Mouse (Mus musculus) heart, embryonic 14.5 days (tissue): Measurements from ENCODE around the gene Lsm14b. TPM values are rescaled to one million over a fixed set of nuclear protein-coding genes. Genes with fewer than 3 reads are reported as not detected.

Experiments used
- ATAC-seq: fragments of 200-750 bp; cut with Nextera tagmentation; 2 replicates; pipeline ENCODE4 v1.8.0; 2017; ENCODE audit warnings: low read depth, moderate TSS enrichment; ENCODE audit not compliant: insufficient number of reproducible peaks, insufficient read depth, low FRiP score
- H3K27ac ChIP-seq, 2 experiments: fragments of 200-500 bp in 1 of 2; fragments of 300-500 bp in 1 of 2; sonication (generic) in 1 of 2; replicated peaks in 1 of 2; 2 replicates each; pipeline ENCODE4 v1.5.1; 2012 to 2014; ENCODE audit warnings: low read depth in 2 of 2, low read length in 2 of 2, control low read depth in 1 of 2, mild to moderate bottlenecking in 1 of 2, mixed read lengths in 1 of 2; ENCODE audit not compliant: control insufficient read depth in 1 of 2, insufficient read depth in 1 of 2
- H3K27me3 ChIP-seq: fragments of 300-500 bp; sonication (generic); 2 replicates; pipeline ENCODE4 v1.6.1; 2014; ENCODE audit warnings: mild to moderate bottlenecking, low read length, control low read depth; ENCODE audit not compliant: control insufficient read depth, insufficient read depth
- H3K36me3 ChIP-seq: fragments of 300-500 bp; sonication (generic); 2 replicates; pipeline ENCODE4 v1.6.1; 2014; ENCODE audit warnings: mild to moderate bottlenecking, control low read depth, low read length, mixed read lengths; ENCODE audit not compliant: control insufficient read depth, insufficient read depth
- H3K4me1 ChIP-seq, 2 experiments: fragments of 200-500 bp in 1 of 2; fragments of 300-500 bp in 1 of 2; sonication (generic) in 1 of 2; 2 replicates each; pipeline ENCODE4 v1.6.1; 2012 to 2014; ENCODE audit warnings: low read length in 2 of 2, control low read depth in 1 of 2, mixed read lengths in 1 of 2; ENCODE audit not compliant: control insufficient read depth in 2 of 2, insufficient read depth in 2 of 2
- H3K4me2 ChIP-seq: fragments of 300-500 bp; sonication (generic); 2 replicates; pipeline ENCODE4 v1.6.1; 2014; ENCODE audit warnings: mild to moderate bottlenecking, low read length
- H3K4me3 ChIP-seq, 2 experiments: fragments of 200-500 bp in 1 of 2; fragments of 300-500 bp in 1 of 2; sonication (generic) in 1 of 2; 2 replicates each; pipeline ENCODE4 v1.5.1; 2012 to 2014; ENCODE audit warnings: low read length in 2 of 2, mild to moderate bottlenecking in 2 of 2, control low read depth in 1 of 2, low read depth in 1 of 2, moderate library complexity in 1 of 2; ENCODE audit not compliant: control insufficient read depth in 1 of 2, insufficient read depth in 1 of 2
- H3K9ac ChIP-seq: fragments of 300-500 bp; sonication (generic); 2 replicates; pipeline ENCODE4 v1.6.1; 2014; ENCODE audit warnings: mild to moderate bottlenecking, low read length
- H3K9me3 ChIP-seq: fragments of 300-500 bp; sonication (generic); 2 replicates; pipeline ENCODE4 v1.6.1; 2016; ENCODE audit warnings: low read length, control low read depth; ENCODE audit not compliant: control insufficient read depth
- WGBS: fragments of 180-500 bp; shearing (Covaris S2); extraction: QIAGEN DNeasy Blood & Tissue Kit; methylation state at CpG from one replicate; pipeline ENCODE4 v1.1.7; 2014; 5-methylcytosine and 5-hydroxymethylcytosine counted together
- polyA plus RNA-seq: library from polyadenylated mRNA; unstranded; fragments of >200 nt; fragmentation: Nextera tagmentation; extraction: Ambion mirVana; gene quantifications from 2 replicates; pipeline ENCODE4 v1.2.1, GENCODE M21; 2014

Lsm14b gene
- polyA plus RNA-seq: 4.8 and 5.3 TPM in 2 replicates

- no peaks in the 10 kb centered on the region for H3K9me3 ChIP-seq
- H3K27me3 ChIP-seq: peaks cover 10% of the 10 kb centered on the region; the same call in 1 of the 2 replicates
- peak; percentile 95 for ATAC-seq
- H3K36me3 ChIP-seq: peaks cover 25% of the 10 kb centered on the region
- peaks cover 29 to 47% of the 10 kb centered on the region in 2 experiments for H3K4me1 ChIP-seq
- H3K27ac ChIP-seq: peak within 1 kb of the TSS; percentile 74 to 92
- peak within 1 kb of the TSS; percentile 96 for H3K9ac ChIP-seq
- under 1% methylated on average over 65 of the region's 80 CpGs for WGBS
- H3K4me3 ChIP-seq: peak within 1 kb of the TSS; percentile 92 to 96
- peak within 1 kb of the TSS; percentile 91 for H3K4me2 ChIP-seq
Measured at GRCm38 (mm10) chr2:180024401-180025098, at the start of gene Lsm14b. Gene Lsm14b (plus strand): TSS chr2:180024987.

DNA sequence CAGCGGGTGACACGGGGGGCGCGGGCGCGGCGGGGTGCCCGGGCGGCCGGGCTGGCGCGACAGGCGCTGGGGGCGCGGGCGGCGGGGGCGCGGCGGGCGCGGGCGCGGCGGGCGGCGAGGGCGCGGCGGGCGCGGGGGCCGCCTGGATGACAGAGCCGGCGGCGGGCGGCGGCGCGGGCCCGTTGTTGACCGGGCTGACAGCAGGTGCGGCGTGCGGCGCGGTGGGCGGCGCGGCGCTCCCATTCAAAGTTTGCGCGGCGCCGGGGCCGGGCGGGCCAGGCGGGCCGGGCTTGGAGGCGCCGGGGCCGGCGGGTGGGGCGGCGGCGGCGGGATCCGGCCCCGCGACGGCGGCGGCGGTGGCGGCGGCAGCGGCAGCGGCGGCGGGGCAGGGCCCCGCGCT is 48.9 kb upstream of the Lsm14b start:
- no peaks in the 10 kb centered on the region for H3K27me3 ChIP-seq
- H3K4me1 ChIP-seq: peaks cover 27 to 63% of the 10 kb centered on the region in 2 experiments
- H3K36me3 ChIP-seq: no peaks in the 10 kb centered on the region
- H3K27ac ChIP-seq: peak overlapping the region in 1 of 2 experiments; percentile 94; a peak in 2 of 4 replicates
- peak overlapping the region; percentile 67 to 82 for H3K4me3 ChIP-seq
- no peaks in the 10 kb centered on the region for H3K9me3 ChIP-seq
- WGBS: 0% methylated on average over 21 of the region's 82 CpGs
- H3K9ac ChIP-seq: peak overlapping the region; percentile 97
- no peak for ATAC-seq
- H3K4me2 ChIP-seq: peak overlapping the region; percentile 99

DNA sequence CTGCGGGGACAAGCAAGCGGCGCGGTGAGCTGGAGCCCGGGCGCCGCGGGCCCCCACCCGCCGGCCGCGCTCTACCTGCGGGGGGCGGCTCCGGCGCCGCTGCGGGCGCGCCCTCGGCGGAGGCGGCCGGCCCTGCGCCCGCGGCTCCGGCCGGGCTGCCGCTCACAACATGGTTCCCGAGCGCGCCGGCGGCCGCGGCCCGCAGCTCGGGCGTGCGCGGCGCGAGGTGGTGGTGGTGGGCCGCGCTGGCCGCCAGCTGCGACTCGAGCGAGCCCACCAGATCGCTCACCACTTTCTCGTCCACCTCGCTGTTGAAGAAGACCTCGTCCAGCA is 48.5 kb upstream of the Lsm14b start:
- H3K27ac ChIP-seq: peak overlapping the region; percentile 52 to 94; a peak in 3 of 4 replicates
- peak overlapping the region; percentile 63 to 82 for H3K4me3 ChIP-seq
- ATAC-seq: peak; percentile 19; the same call in 1 of the 2 replicates
- 0% methylated on average over 17 of the region's 54 CpGs for WGBS
- H3K27me3 ChIP-seq: no peaks in the 10 kb centered on the region
- no peaks in the 10 kb centered on the region for H3K36me3 ChIP-seq
- H3K4me2 ChIP-seq: peak overlapping the region; percentile 99
- H3K4me1 ChIP-seq: peaks cover 27 to 60% of the 10 kb centered on the region in 2 experiments
- H3K9ac ChIP-seq: peak overlapping the region; percentile 97
- no peaks in the 10 kb centered on the region for H3K9me3 ChIP-seq

GRCm38 (mm10) chr2:179976628-179977343 is 48.0 kb upstream of the Lsm14b start, which contains the start of gene Taf4:
Gene Taf4 (minus strand): TSS chr2:179976646.
- H3K27me3 ChIP-seq: no peaks in the 10 kb centered on the region
- H3K9ac ChIP-seq: peak within 1 kb of the TSS; percentile 97
- ATAC-seq: peak; percentile 90
- H3K4me2 ChIP-seq: peak within 1 kb of the TSS; percentile 99
- peak within 1 kb of the TSS; percentile 82 to 87 for H3K4me3 ChIP-seq
- under 1% methylated on average over 71 of the region's 84 CpGs for WGBS
- peaks cover 26 to 55% of the 10 kb centered on the region in 2 experiments for H3K4me1 ChIP-seq
- peak within 1 kb of the TSS; percentile 91 to 94 for H3K27ac ChIP-seq
- no peaks in the 10 kb centered on the region for H3K9me3 ChIP-seq
- no peaks in the 10 kb centered on the region for H3K36me3 ChIP-seq

DNA sequence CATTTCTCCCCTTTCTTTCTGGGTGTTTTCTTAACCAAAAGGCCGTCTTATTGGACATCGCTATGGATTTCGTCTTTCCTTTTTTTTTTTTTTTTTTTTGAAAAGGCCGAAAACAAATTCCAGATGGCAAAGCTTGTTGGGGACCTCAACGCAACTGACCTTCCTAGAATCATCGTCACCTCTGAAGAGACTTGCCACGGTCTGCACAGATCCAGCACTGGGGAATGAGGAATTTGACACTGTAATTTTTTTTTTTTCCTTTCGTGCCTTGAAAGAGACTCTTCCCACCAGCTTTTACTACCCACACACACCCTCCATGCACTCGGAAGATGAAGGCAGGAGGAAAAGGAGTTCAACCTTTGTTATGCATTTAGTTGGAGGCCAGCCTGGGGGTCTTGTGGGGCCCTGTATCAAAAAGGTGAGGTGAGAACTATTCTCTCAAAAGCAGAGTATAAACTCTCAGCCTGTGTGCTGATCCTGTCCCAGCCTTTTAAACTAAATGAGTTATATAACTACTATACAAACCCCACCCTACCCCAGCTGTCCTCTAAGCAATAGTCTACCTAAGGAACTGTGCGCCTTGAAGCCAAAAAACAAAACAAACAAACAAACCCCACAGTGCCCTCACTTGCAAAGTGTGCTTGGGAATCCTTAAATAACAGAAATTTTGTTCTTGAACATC is 47.3 kb upstream of the Lsm14b start:
- peak overlapping the region; percentile 99 for H3K4me2 ChIP-seq
- ATAC-seq: no peak
- H3K27me3 ChIP-seq: no peaks in the 10 kb centered on the region
- peak overlapping the region; percentile 91 to 94 for H3K27ac ChIP-seq
- H3K36me3 ChIP-seq: no peaks in the 10 kb centered on the region
- peak overlapping the region; percentile 82 to 87 for H3K4me3 ChIP-seq
- H3K9me3 ChIP-seq: no peaks in the 10 kb centered on the region
- peak overlapping the region; percentile 97 for H3K9ac ChIP-seq
- H3K4me1 ChIP-seq: peaks cover 21 to 48% of the 10 kb centered on the region in 2 experiments
- WGBS: 11% methylated on average over 10 of the region's 10 CpGs

DNA sequence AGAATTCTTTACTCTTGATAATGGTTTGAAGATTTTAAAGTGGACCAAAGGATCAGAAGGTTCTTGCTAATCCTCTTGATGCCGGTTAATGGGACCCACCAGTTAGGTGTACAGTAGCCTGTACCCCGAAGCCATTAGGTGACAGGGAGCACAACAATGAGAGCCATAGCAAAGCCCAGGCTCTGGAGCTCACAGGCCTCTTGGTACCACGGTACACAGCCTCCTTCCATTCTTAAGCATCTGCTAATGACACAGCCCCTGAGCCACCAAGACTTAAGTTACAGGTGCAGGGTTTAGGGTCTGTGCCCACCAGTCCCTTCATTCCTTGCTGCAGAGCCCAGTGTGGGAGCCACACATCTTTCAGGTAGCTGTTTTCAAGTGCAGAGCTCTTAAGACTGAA is 46.5 kb upstream of the Lsm14b start:
- H3K36me3 ChIP-seq: no peaks in the 10 kb centered on the region
- no peak for ATAC-seq
- WGBS: 76% methylated on average over 3 of the region's 3 CpGs

GRCm38 (mm10) chr2:179979836-179980235 is 45.0 kb upstream of the Lsm14b start:
- Histone ChIP-seq H3K27me3 (no peaks in the 10 kb centered on the region), H3K4me2 (0 out of 2 replicates have a peak overlapping the region, but pooled peaks have one; percentile 2), H3K4me1 (peaks cover 7 to 32% of the 10 kb centered on the region in 2 experiments), H3K27ac (peak overlapping the region in 1 of 2 experiments; percentile 34; a peak in 1 of 4 replicates), H3K9ac (no peak overlapping the region), H3K9me3 (no peaks in the 10 kb centered on the region), H3K4me3 (no peak overlapping the region), H3K36me3 (no peaks in the 10 kb centered on the region)
- 42% methylated on average over 8 of the region's 8 CpGs for WGBS
- no peak for ATAC-seq

More for the DNA sequence above, 46.5 kb upstream of the Lsm14b start:
- Histone ChIP-seq H3K9me3 (no peaks in the 10 kb centered on the region), H3K4me2 (no peak overlapping the region), H3K4me1 (peaks cover 17 to 40% of the 10 kb centered on the region in 2 experiments), H3K27me3 (no peaks in the 10 kb centered on the region), H3K9ac (no peak overlapping the region), H3K27ac (no peak overlapping the region), H3K4me3 (no peak overlapping the region)
